Mouse (Mus musculus): ENCODE results near the gene Abr.

DNA sequence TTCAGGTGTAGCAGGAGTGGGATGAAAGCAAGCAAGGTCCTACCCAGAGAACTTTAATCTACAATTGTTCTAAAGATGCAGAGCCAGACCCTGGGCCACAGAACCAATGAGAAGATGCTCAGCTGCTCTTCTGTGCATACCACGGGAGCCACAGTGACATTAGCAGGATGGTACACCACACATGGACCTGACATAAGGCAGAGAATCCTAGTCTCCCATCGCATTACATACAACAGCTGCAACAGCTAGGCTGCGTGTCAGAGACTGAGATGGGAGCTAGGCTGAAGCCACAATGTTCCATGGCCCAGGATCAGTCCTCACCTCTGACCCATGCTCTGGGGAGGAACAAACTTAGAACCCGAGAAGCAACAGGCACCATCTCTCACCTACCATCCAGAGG, 104.0 kb downstream of the Abr start:
- TF ChIP-seq POLR2A (IDR thresholded peaks at IDR 0.05; ENCODE audit: borderline replicate concordance, extremely low read depth, insufficient read depth, insufficient read length, poor library complexity, severe bottlenecking) (no peak), CTCF (IDR thresholded peaks at IDR 0.05; ENCODE audit: borderline replicate concordance, extremely low read depth, insufficient read depth, insufficient read length) (no peak)

Data from brain, embryonic 14.5 days (tissue).